In genomic region chr13:48651132-48652065, GRCm38 (mm10) we compare ENCODE assay signal across 29 mouse cellular contexts. TPM values are rescaled to one million over a fixed set of nuclear protein-coding genes. Genes with fewer than 3 reads are reported as not detected.
DNase-seq lines count a peak whose midpoint lies in the region; ATAC-seq and TF ChIP-seq lines count a peak whose summit lies in the region.
"Had no signal": no experiment of that assay in that cellular context is flagged by ENCODE, and none has a peak within 500 bp of the region (broad histone marks: within the 10 kb centered on the region; RNA-seq: fewer than 3 reads in every experiment).

No protein-coding gene starts in this region.

- WGBS in midbrain, embryonic 11.5 days, result 77% methylated on average over 6 of the region's 6 CpGs
- WGBS in midbrain, embryonic 15.5 days, result 67% methylated on average over 6 of the region's 6 CpGs
- whole genome bisulfite sequencing in liver, embryonic 13.5 days (ENCODE audit: insufficient replicate concordance), result 24% methylated on average over 6 of the region's 6 CpGs
- 55% methylated on average over 6 of the region's 6 CpGs for WGBS in forebrain, postnatal 0 days
- WGBS in hindbrain, embryonic 16.5 days, result 54% methylated on average over 6 of the region's 6 CpGs

- no peak overlapping the region for H3K9ac ChIP-seq in midbrain, embryonic 11.5 days (ENCODE audit: low read length)
- no peak overlapping the region for H3K9ac ChIP-seq in midbrain, embryonic 15.5 days
- no peak overlapping the region for H3K9ac ChIP-seq in liver, embryonic 13.5 days
- no peak overlapping the region for H3K9ac ChIP-seq in forebrain, postnatal 0 days
- no peak overlapping the region for H3K9ac ChIP-seq in hindbrain, embryonic 16.5 days (ENCODE audit: low read depth, low read length)
- H3K9ac ChIP-seq: limb, embryonic 12.5 days had no signal

- H3K36me3 ChIP-seq in midbrain, embryonic 11.5 days (ENCODE audit: control insufficient read depth, insufficient read depth, low read length), result no peaks in the 10 kb centered on the region
- H3K36me3 ChIP-seq in midbrain, embryonic 15.5 days (replicated peaks), result no peaks in the 10 kb centered on the region
- no peaks in the 10 kb centered on the region for H3K36me3 ChIP-seq in liver, embryonic 13.5 days
- H3K36me3 ChIP-seq in forebrain, postnatal 0 days (ENCODE audit: insufficient read depth), result no peaks in the 10 kb centered on the region
- H3K36me3 ChIP-seq in hindbrain, embryonic 16.5 days (ENCODE audit: control insufficient read depth, insufficient read depth, low read length), result no peaks in the 10 kb centered on the region
- H3K36me3 ChIP-seq: embryonic facial prominence, embryonic 10.5 days; limb, embryonic 12.5 days had no signal

- DNase-seq in midbrain, embryonic 11.5 days (ENCODE audit: low spot score, missing footprints), result peak; percentile 56
- peak; percentile 83 for DNase-seq in c-Kit-positive CD71-positive TER-119-negative erythroid progenitor cells, embryonic 14.5 days (ENCODE audit: low read depth)
- DNase-seq in liver, embryonic 13.5 days, result peak; percentile 60
- DNase-seq in forebrain, postnatal 0 days, result no peak
- no peak for DNase-seq in layer of hippocampus, postnatal 10 days (ENCODE audit: low spot score in 2 of 2)
- DNase-seq: cerebellum, adult 11 months; cerebellum, adult 9-11 months; kidney, postnatal 14 days; layer of hippocampus, postnatal 36 days; lung, adult 2 months had no signal

- no peak for ATAC-seq in midbrain, embryonic 11.5 days (ENCODE audit: low FRiP score)
- no peak for ATAC-seq in midbrain, embryonic 15.5 days (replicated peaks)
- peak; percentile 86 for ATAC-seq in liver, embryonic 13.5 days (ENCODE audit: low read depth)
- ATAC-seq in megakaryocyte-erythroid progenitor cell, adult 5-6 weeks (replicated peaks; ENCODE audit: low FRiP score, low TSS enrichment, poor library complexity, severe bottlenecking), result peak; percentile 83
- no peak for ATAC-seq in forebrain, postnatal 0 days
- ATAC-seq in hindbrain, embryonic 16.5 days, result no peak
- ATAC-seq: hindbrain, postnatal 0 days; intestine, embryonic 16.5 days; midbrain, embryonic 16.5 days had no signal

- H3K4me3 ChIP-seq in midbrain, embryonic 11.5 days (ENCODE audit: low read depth, low read length), result no peak overlapping the region
- no peak overlapping the region for H3K4me3 ChIP-seq in midbrain, embryonic 15.5 days
- no peak overlapping the region for H3K4me3 ChIP-seq in liver, embryonic 13.5 days (replicated peaks)
- no peak overlapping the region for H3K4me3 ChIP-seq in forebrain, postnatal 0 days (ENCODE audit: low read depth, low read length)
- H3K4me3 ChIP-seq in hindbrain, embryonic 16.5 days (ENCODE audit: low read length), result no peak overlapping the region
- H3K4me3 ChIP-seq: embryonic facial prominence, embryonic 10.5 days; limb, embryonic 12.5 days; megakaryocyte, embryonic 14.5 days had no signal

- H3K9me3 ChIP-seq in midbrain, embryonic 11.5 days (ENCODE audit: control insufficient read depth, low read length), result no peaks in the 10 kb centered on the region
- no peaks in the 10 kb centered on the region for H3K9me3 ChIP-seq in midbrain, embryonic 15.5 days
- H3K9me3 ChIP-seq in liver, embryonic 13.5 days (replicated peaks), result no peaks in the 10 kb centered on the region
- no peaks in the 10 kb centered on the region for H3K9me3 ChIP-seq in forebrain, postnatal 0 days (ENCODE audit: low read length)
- H3K9me3 ChIP-seq in hindbrain, embryonic 16.5 days (ENCODE audit: control insufficient read depth, low read length), result no peaks in the 10 kb centered on the region
- H3K9me3 ChIP-seq: embryonic facial prominence, embryonic 10.5 days; limb, embryonic 12.5 days had no signal

- no peaks in the 10 kb centered on the region for H3K4me1 ChIP-seq in midbrain, embryonic 11.5 days (ENCODE audit: control insufficient read depth, insufficient read depth, low read length)
- peaks cover 5% of the 10 kb centered on the region; the same call in 1 of the 2 replicates for H3K4me1 ChIP-seq in midbrain, embryonic 15.5 days
- H3K4me1 ChIP-seq in liver, embryonic 13.5 days (replicated peaks), result peaks cover 15% of the 10 kb centered on the region
- no peaks in the 10 kb centered on the region for H3K4me1 ChIP-seq in forebrain, postnatal 0 days (ENCODE audit: insufficient read depth)
- H3K4me1 ChIP-seq in hindbrain, embryonic 16.5 days (ENCODE audit: control insufficient read depth, insufficient read depth, low read depth, low read length), result no peaks in the 10 kb centered on the region
- H3K4me1 ChIP-seq: limb, embryonic 12.5 days had no signal

- no peak overlapping the region for H3K27ac ChIP-seq in midbrain, embryonic 11.5 days (ENCODE audit: low read depth, low read length)
- no peak overlapping the region for H3K27ac ChIP-seq in midbrain, embryonic 15.5 days
- no peak overlapping the region for H3K27ac ChIP-seq in liver, embryonic 13.5 days
- H3K27ac ChIP-seq in forebrain, postnatal 0 days (ENCODE audit: low read depth, low read length), result no peak overlapping the region
- no peak overlapping the region for H3K27ac ChIP-seq in hindbrain, embryonic 16.5 days (ENCODE audit: low read depth, low read length)
- H3K27ac ChIP-seq: embryonic facial prominence, embryonic 10.5 days; hindbrain, postnatal 0 days; limb, embryonic 12.5 days had no signal

- no peak for TF ChIP-seq CTCF in forebrain, postnatal 0 days (IDR thresholded peaks at IDR 0.05; ENCODE audit: low read depth)

- peaks cover 17% of the 10 kb centered on the region for H3K27me3 ChIP-seq in midbrain, embryonic 11.5 days (ENCODE audit: control insufficient read depth, insufficient read depth, low read length)
- H3K27me3 ChIP-seq in midbrain, embryonic 15.5 days (replicated peaks), result peaks cover 16% of the 10 kb centered on the region
- peaks cover 43% of the 10 kb centered on the region for H3K27me3 ChIP-seq in liver, embryonic 13.5 days
- peaks cover 6% of the 10 kb centered on the region for H3K27me3 ChIP-seq in forebrain, postnatal 0 days (ENCODE audit: insufficient read depth, low read length)
- peaks cover 17% of the 10 kb centered on the region for H3K27me3 ChIP-seq in hindbrain, embryonic 16.5 days (replicated peaks; ENCODE audit: control insufficient read depth, insufficient read depth, low read length)

- no peak overlapping the region for H3K4me2 ChIP-seq in midbrain, embryonic 11.5 days
- H3K4me2 ChIP-seq in midbrain, embryonic 15.5 days, result no peak overlapping the region
- no peak overlapping the region for H3K4me2 ChIP-seq in liver, embryonic 13.5 days
- no peak overlapping the region for H3K4me2 ChIP-seq in forebrain, postnatal 0 days (ENCODE audit: low read depth)
- H3K4me2 ChIP-seq in hindbrain, embryonic 16.5 days (ENCODE audit: low read length), result no peak overlapping the region
- H3K4me2 ChIP-seq: heart, embryonic 11.5 days; limb, embryonic 12.5 days had no signal

RNA-seq across cellular contexts. Expression of gene Barx1, which starts 11.4 kb away (rescaled TPM):
- 0.19 and 0.46 TPM in 2 replicates for polyA plus RNA-seq in midbrain, embryonic 11.5 days (2014; fragmentation: Nextera tagmentation; extraction: Ambion mirVana)
- not detected in 2 replicates for polyA plus RNA-seq in midbrain, embryonic 15.5 days (2015; fragmentation: Nextera tagmentation; extraction: Ambion mirVana)
- polyA plus RNA-seq in liver, embryonic 13.5 days (2015; fragmentation: Nextera tagmentation; extraction: Ambion mirVana), result 1.1 and 1.2 TPM in 2 replicates
- total RNA-seq in megakaryocyte-erythroid progenitor cell, adult 5-6 weeks (2014; fragmentation: Nextera tagmentation), result not detected in 2 replicates
- not detected in 2 replicates for total RNA-seq in megakaryocyte-erythroid progenitor cell, adult 5-6 weeks (2017)
- total RNA-seq in forebrain, postnatal 0 days (2014; rRNA removed), result not detected in 2 replicates
- not detected in 2 replicates for polyA plus RNA-seq in forebrain, postnatal 0 days (2015; fragmentation: Nextera tagmentation; extraction: Ambion mirVana)
- polyA plus RNA-seq in hindbrain, embryonic 16.5 days (2015; fragmentation: Nextera tagmentation; extraction: Ambion mirVana), result 0.26 TPM in 1 of 2 replicates, not detected in the other
- total RNA-seq in layer of hippocampus, postnatal 10 days (2021), result not detected
- total RNA-seq: adrenal gland, postnatal 14 days; gastrocnemius, adult 8-10 months; hematopoietic stem cell, adult 5-6 weeks; hindbrain, postnatal 0 days; layer of hippocampus, adult 18-20 months; layer of hippocampus, postnatal 36 days; left cerebral cortex, postnatal 10 days had no signal
- polyA plus RNA-seq: cortical plate, adult 2 months; gonadal fat pad, adult 2 months; heart, postnatal 0 days; hindbrain, postnatal 0 days; midbrain, embryonic 16.5 days; neural tube, embryonic 14.5 days had no signal

RNA-seq across cellular contexts. Expression of gene Ptpdc1, which starts 25.9 kb away (rescaled TPM):
- polyA plus RNA-seq in midbrain, embryonic 11.5 days (2014; fragmentation: Nextera tagmentation; extraction: Ambion mirVana), result 17.2 and 17.8 TPM in 2 replicates
- polyA plus RNA-seq in midbrain, embryonic 15.5 days (2015; fragmentation: Nextera tagmentation; extraction: Ambion mirVana), result 16.1 and 18.6 TPM in 2 replicates
- 0.53 TPM in 2 replicates for polyA plus RNA-seq in liver, embryonic 13.5 days (2015; fragmentation: Nextera tagmentation; extraction: Ambion mirVana)
- 4.8 and 9.6 TPM in 2 replicates for total RNA-seq in megakaryocyte-erythroid progenitor cell, adult 5-6 weeks (2014; fragmentation: Nextera tagmentation)
- 2.7 and 4.5 TPM in 2 replicates for total RNA-seq in megakaryocyte-erythroid progenitor cell, adult 5-6 weeks (2017)
- total RNA-seq in forebrain, postnatal 0 days (2014; rRNA removed), result 19.5 and 36.4 TPM in 2 replicates
- polyA plus RNA-seq in forebrain, postnatal 0 days (2015; fragmentation: Nextera tagmentation; extraction: Ambion mirVana), result 8.5 and 12.4 TPM in 2 replicates
- polyA plus RNA-seq in hindbrain, embryonic 16.5 days (2015; fragmentation: Nextera tagmentation; extraction: Ambion mirVana), result 14.7 and 17.4 TPM in 2 replicates
- 10 to 100 TPM; 27.8 to 28.8 TPM for total RNA-seq in layer of hippocampus, postnatal 10 days (2021)

Comparison
In these comparisons a context has a peak if more than half of its experiments do, and no peak if none do; other contexts are left out.
1. ATAC-seq: peak in liver, embryonic 13.5 days (single experiment) and megakaryocyte-erythroid progenitor cell, adult 5-6 weeks (single experiment); none in midbrain, embryonic 11.5 days (single experiment), midbrain, embryonic 15.5 days (single experiment), forebrain, postnatal 0 days (single experiment) and hindbrain, embryonic 16.5 days (single experiment).
2. DNase-seq: peak in midbrain, embryonic 11.5 days (single experiment), c-Kit-positive CD71-positive TER-119-negative erythroid progenitor cells, embryonic 14.5 days (single experiment) and liver, embryonic 13.5 days (single experiment); none in forebrain, postnatal 0 days (single experiment) and layer of hippocampus, postnatal 10 days (0 of 2).